Mouse (Mus musculus) intestine, postnatal 0 days (tissue): ENCODE data around the gene Zfp367. TPM values are rescaled to one million over a fixed set of nuclear protein-coding genes. Genes with fewer than 3 reads are reported as not detected.
A peak's percentile ranks its signal among the peaks of the same experiment; 100 is the strongest.

Experiments
- ATAC-seq: fragments of 200-750 bp; cut with Nextera tagmentation; 2 replicates; pipeline ENCODE4 v1.8.0; 2017; ENCODE audit warnings: mild to moderate bottlenecking, moderate TSS enrichment, moderate library complexity
- H3K27ac ChIP-seq: fragments of 300-500 bp; sonication (generic); 2 replicates; pipeline ENCODE4 v1.5.1; 2014; ENCODE audit warnings: mild to moderate bottlenecking, low read depth, low read length, moderate library complexity
- H3K27me3 ChIP-seq: fragments of 300-500 bp; sonication (generic); replicated peaks from 2 replicates; pipeline ENCODE4 v1.6.1; 2014; ENCODE audit warnings: low read length, mixed read lengths; ENCODE audit not compliant: control insufficient read depth, insufficient read depth
- H3K36me3 ChIP-seq: fragments of 300-500 bp; sonication (generic); 2 replicates; pipeline ENCODE4 v1.6.1; 2014; ENCODE audit warnings: mild to moderate bottlenecking, moderate library complexity; ENCODE audit not compliant: control insufficient read depth, insufficient read depth
- H3K4me1 ChIP-seq: fragments of 300-500 bp; sonication (generic); replicated peaks from 2 replicates; pipeline ENCODE4 v1.6.1; 2014; ENCODE audit warnings: antibody characterized with exemption, low read length, mixed read lengths; ENCODE audit not compliant: control insufficient read depth, insufficient read depth
- H3K4me2 ChIP-seq: fragments of 300-500 bp; sonication (generic); replicated peaks from 2 replicates; pipeline ENCODE4 v1.6.1; 2014; ENCODE audit warnings: low read depth, mild to moderate bottlenecking, moderate library complexity
- H3K4me3 ChIP-seq: fragments of 300-500 bp; sonication (generic); 2 replicates; pipeline ENCODE4 v1.5.1; 2014; ENCODE audit warnings: low read depth, low read length
- H3K9ac ChIP-seq: fragments of 300-500 bp; sonication (generic); 2 replicates; pipeline ENCODE4 v1.6.1; 2014; ENCODE audit warnings: mild to moderate bottlenecking, low read depth, low read length
- H3K9me3 ChIP-seq: fragments of 300-500 bp; sonication (generic); 2 replicates; pipeline ENCODE4 v1.6.1; 2016; ENCODE audit warnings: mixed run types; ENCODE audit not compliant: control insufficient read depth
- CTCF ChIP-seq: sonication (generic); IDR thresholded peaks from 2 replicates; pipeline ENCODE4 v1.5.1; 2016; ENCODE audit warnings: low read depth, mild to moderate bottlenecking, control low read depth, antibody characterized with exemption, moderate library complexity
- WGBS: fragments of 180-500 bp; shearing (Covaris S2); extraction: QIAGEN DNeasy Blood & Tissue Kit; methylation state at CpG from one replicate; pipeline ENCODE4 v1.1.7; 2014; 5-methylcytosine and 5-hydroxymethylcytosine counted together
- polyA plus RNA-seq: library from polyadenylated mRNA; unstranded; fragments of >200 nt; fragmentation: Nextera tagmentation; extraction: Ambion mirVana; gene quantifications from 2 replicates; pipeline ENCODE4 v1.2.1, GENCODE M21; 2015

Zfp367 gene
- polyA plus RNA-seq, 1 experiment from 2014 or later = 8.9 TPM

GRCm38 (mm10) chr13:64178746-64179652 is 26.0 kb upstream of the Zfp367 start:
- no peak overlapping the region for H3K4me3 ChIP-seq
- H3K27ac ChIP-seq = no peak overlapping the region
- H3K4me1 ChIP-seq = no peaks in the 10 kb centered on the region
- H3K27me3 ChIP-seq = no peaks in the 10 kb centered on the region
- peaks cover 18% of the 10 kb centered on the region; the same call in 1 of the 2 replicates for H3K36me3 ChIP-seq
- no peak for ATAC-seq
- no peak overlapping the region for H3K4me2 ChIP-seq
- no peak for TF ChIP-seq CTCF
- no peaks in the 10 kb centered on the region for H3K9me3 ChIP-seq
- no peak overlapping the region for H3K9ac ChIP-seq
- WGBS = 73% methylated on average over 13 of the region's 13 CpGs

- no peak for TF ChIP-seq CTCF
- Histone ChIP-seq H3K9me3 (no peaks in the 10 kb centered on the region), H3K27ac (no peak overlapping the region), H3K4me1 (no peaks in the 10 kb centered on the region), H3K27me3 (no peaks in the 10 kb centered on the region), H3K9ac (no peak overlapping the region), H3K4me3 (no peak overlapping the region), H3K4me2 (no peak overlapping the region), H3K36me3 (peaks cover 20% of the 10 kb centered on the region; the same call in 1 of the 2 replicates)
- no peak for ATAC-seq
- 80% methylated on average over 7 of the region's 7 CpGs for WGBS
Observed at GRCm38 (mm10) chr13:64178000-64178399, 25.0 kb upstream of the Zfp367 start.

GRCm38 (mm10) chr13:64169746-64170145 is 16.7 kb upstream of the Zfp367 start:
- H3K4me1 ChIP-seq = no peaks in the 10 kb centered on the region
- H3K9me3 ChIP-seq = no peaks in the 10 kb centered on the region
- no peak overlapping the region for H3K27ac ChIP-seq
- H3K9ac ChIP-seq = no peak overlapping the region
- no peak for TF ChIP-seq CTCF
- H3K27me3 ChIP-seq = no peaks in the 10 kb centered on the region
- WGBS = 97% methylated on average over 25 of the region's 25 CpGs
- no peak overlapping the region for H3K4me2 ChIP-seq
- ATAC-seq = no peak
- H3K36me3 ChIP-seq = peaks cover 19% of the 10 kb centered on the region; the same call in 1 of the 2 replicates
- no peak overlapping the region for H3K4me3 ChIP-seq

GRCm38 (mm10) chr13:64163147-64163715 is 10.2 kb upstream of the Zfp367 start:
- 0 out of 2 replicates have a peak, but pooled peaks cover 6% of the 10 kb centered on the region for H3K4me1 ChIP-seq
- H3K4me3 ChIP-seq = peak overlapping the region; percentile 83
- no peak for TF ChIP-seq CTCF
- no peaks in the 10 kb centered on the region for H3K9me3 ChIP-seq
- H3K4me2 ChIP-seq = peak overlapping the region; percentile 99
- peak overlapping the region; percentile 79; the same call in 1 of the 2 replicates for H3K9ac ChIP-seq
- ATAC-seq = no peak
- WGBS = 57% methylated on average over 13 of the region's 13 CpGs
- no peaks in the 10 kb centered on the region for H3K36me3 ChIP-seq
- H3K27me3 ChIP-seq = no peaks in the 10 kb centered on the region
- no peak overlapping the region for H3K27ac ChIP-seq

- Histone ChIP-seq H3K36me3 (no peaks in the 10 kb centered on the region), H3K4me3 (peak overlapping the region; percentile 83), H3K9me3 (no peaks in the 10 kb centered on the region), H3K4me1 (0 out of 2 replicates have a peak, but pooled peaks cover 6% of the 10 kb centered on the region), H3K27me3 (no peaks in the 10 kb centered on the region), H3K4me2 (peak overlapping the region; percentile 99), H3K9ac (peak overlapping the region; percentile 79), H3K27ac (peak overlapping the region; percentile 91; the same call in 1 of the 2 replicates)
- 4% methylated on average over 14 of the region's 14 CpGs for WGBS
- ATAC-seq = no peak
- no peak for TF ChIP-seq CTCF
Observed at GRCm38 (mm10) chr13:64162626-64163025, 9.6 kb upstream of the Zfp367 start.

GRCm38 (mm10) chr13:64161916-64162611 is 9.1 kb upstream of the Zfp367 start:
- Histone ChIP-seq H3K9me3 (no peaks in the 10 kb centered on the region), H3K4me2 (peak overlapping the region; percentile 99), H3K4me1 (0 out of 2 replicates have a peak, but pooled peaks cover 6% of the 10 kb centered on the region), H3K27ac (peak overlapping the region; percentile 91), H3K27me3 (no peaks in the 10 kb centered on the region), H3K36me3 (no peaks in the 10 kb centered on the region), H3K9ac (peak overlapping the region; percentile 79), H3K4me3 (peak overlapping the region; percentile 83)
- TF ChIP-seq CTCF = no peak
- under 1% methylated on average over 66 of the region's 71 CpGs for WGBS
- peak; percentile 63 for ATAC-seq
